Mouse (Mus musculus) midbrain, postnatal 0 days (tissue): ENCODE results near the gene Gpr173. TPM values are rescaled to one million over a fixed set of nuclear protein-coding genes. Genes with fewer than 3 reads are reported as not detected.

Source experiments
- ATAC-seq: fragments of 200-750 bp; cut with Nextera tagmentation; 2 replicates; pipeline ENCODE4 v1.8.0; 2017; ENCODE audit warnings: moderate number of reproducible peaks, mild to moderate bottlenecking, moderate TSS enrichment, moderate library complexity; ENCODE audit not compliant: low FRiP score
- DNase-seq: peaks from one replicate; pipeline ENCODE4 v3.0.0-alpha.2; 2015; ENCODE audit warnings: low spot score
- H3K27ac ChIP-seq: fragments of 300-500 bp; sonication (generic); 2 replicates; pipeline ENCODE4 v1.5.1; 2014; ENCODE audit warnings: low read depth, mild to moderate bottlenecking, low read length, mixed read lengths
- H3K27me3 ChIP-seq: fragments of 300-500 bp; sonication (generic); 2 replicates; pipeline ENCODE4 v1.6.1; 2014; ENCODE audit warnings: low read length, control low read depth, mixed read lengths; ENCODE audit not compliant: insufficient read depth
- H3K36me3 ChIP-seq: fragments of 300-500 bp; sonication (generic); 2 replicates; pipeline ENCODE4 v1.6.1; 2014; ENCODE audit warnings: low read length, control low read depth, mixed read lengths; ENCODE audit not compliant: insufficient read depth
- H3K4me1 ChIP-seq: fragments of 300-500 bp; sonication (generic); 2 replicates; pipeline ENCODE4 v1.6.1; 2014; ENCODE audit warnings: mild to moderate bottlenecking, control low read depth, antibody characterized with exemption, low read length, mixed read lengths; ENCODE audit not compliant: insufficient read depth
- H3K4me2 ChIP-seq: fragments of 300-500 bp; sonication (generic); 2 replicates; pipeline ENCODE4 v1.6.1; 2014; ENCODE audit warnings: low read depth, mild to moderate bottlenecking, low read length, mixed read lengths; ENCODE audit not compliant: poor library complexity, severe bottlenecking
- H3K4me3 ChIP-seq: fragments of 300-500 bp; sonication (generic); 2 replicates; pipeline ENCODE4 v1.5.1; 2014; ENCODE audit warnings: low read depth, mild to moderate bottlenecking, low read length, moderate library complexity
- H3K9ac ChIP-seq: fragments of 300-500 bp; sonication (generic); replicated peaks from 2 replicates; pipeline ENCODE4 v1.6.1; 2014; ENCODE audit warnings: mild to moderate bottlenecking, low read length, moderate library complexity, mixed read lengths; ENCODE audit not compliant: poor library complexity, severe bottlenecking
- H3K9me3 ChIP-seq: fragments of 300-500 bp; sonication (generic); 2 replicates; pipeline ENCODE4 v1.6.1; 2016; ENCODE audit warnings: low read length, control low read depth
- CTCF ChIP-seq: IDR thresholded peaks from 2 replicates; pipeline ENCODE4 v1.5.1; 2016; ENCODE audit warnings: antibody characterized with exemption, mild to moderate bottlenecking
- WGBS: fragments of 180-500 bp; shearing (Covaris S2); extraction: QIAGEN DNeasy Blood & Tissue Kit; methylation state at CpG from one replicate; pipeline ENCODE4 v1.1.7; 2014; 5-methylcytosine and 5-hydroxymethylcytosine counted together
- polyA plus RNA-seq: library from polyadenylated mRNA; unstranded; fragments of >200 nt; fragmentation: Nextera tagmentation; extraction: Ambion mirVana; gene quantifications from 2 replicates; pipeline ENCODE4 v1.2.1, GENCODE M21; 2015
- total RNA-seq: library from RNA; depleted of rRNA; stranded (reverse); fragments of >200 nt; gene quantifications from 2 replicates; pipeline ENCODE4 v1.2.3, GENCODE M21; 2014; rRNA removed

The Gpr173 gene
- total RNA-seq: 32.1 and 33.3 TPM in 2 replicates
- polyA plus RNA-seq: 6.8 and 7.2 TPM in 2 replicates

DNA sequence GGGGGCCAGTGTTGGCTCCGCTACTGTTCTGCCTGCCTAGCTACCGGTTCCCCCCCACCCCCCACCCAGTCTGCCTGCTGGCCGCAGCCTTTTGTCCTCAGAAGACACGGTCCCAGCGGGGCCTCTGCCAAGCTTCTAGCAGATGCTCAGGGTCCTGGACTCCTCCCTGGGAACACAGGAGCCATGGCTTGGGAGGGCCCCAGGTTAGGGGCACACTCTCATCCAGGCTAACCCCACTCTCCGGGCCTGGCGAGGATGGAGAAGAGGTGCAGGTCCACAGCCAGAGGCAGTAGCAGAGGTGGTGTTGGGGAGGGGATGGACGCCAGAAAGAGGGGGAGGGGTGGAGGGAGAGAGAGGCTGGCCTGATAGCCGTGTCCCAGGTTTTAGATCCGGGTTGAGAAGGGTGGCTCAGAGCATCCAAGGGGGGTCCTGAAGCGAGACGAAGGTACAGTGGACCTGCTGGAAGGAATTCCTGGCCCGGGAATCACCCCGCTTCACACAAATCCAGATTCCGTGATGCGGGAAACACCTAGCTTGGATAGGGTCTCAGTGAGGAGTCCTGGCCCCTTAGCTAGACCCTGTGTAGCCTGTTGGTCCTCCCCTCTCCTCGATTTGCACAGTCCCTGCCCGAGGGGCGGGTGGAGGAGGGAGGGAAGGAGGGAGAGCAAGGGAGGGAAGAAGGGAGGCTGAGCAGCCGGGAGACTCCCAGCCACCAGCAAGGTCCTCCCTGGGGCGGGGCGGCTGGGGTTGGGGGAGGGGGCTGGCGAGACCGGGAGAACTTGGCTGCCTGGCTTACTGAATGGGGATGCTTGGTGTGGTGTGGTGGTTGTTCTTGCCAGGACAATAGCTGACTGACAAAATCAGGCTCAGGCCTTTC, at the start of gene Gpr173:
Gpr173 (minus strand) TSS at position 308 of the 877 bp plus-strand sequence.
- Histone ChIP-seq H3K4me3 (peak within 1 kb of the TSS; percentile 56), H3K27ac (peak within 1 kb of the TSS; percentile 84), H3K9me3 (no peaks in the 10 kb centered on the region), H3K36me3 (no peaks in the 10 kb centered on the region), H3K9ac (peak within 1 kb of the TSS; percentile 68), H3K4me2 (peak within 1 kb of the TSS; percentile 57), H3K4me1 (no peaks in the 10 kb centered on the region; the same call in 1 of the 2 replicates), H3K27me3 (peaks cover 15% of the 10 kb centered on the region; the same call in 1 of the 2 replicates)
- no peak for TF ChIP-seq CTCF
- ATAC-seq (peak; percentile 95), DNase-seq (peak; percentile 72)
- 22% methylated on average over 20 of the region's 24 CpGs for WGBS

DNA sequence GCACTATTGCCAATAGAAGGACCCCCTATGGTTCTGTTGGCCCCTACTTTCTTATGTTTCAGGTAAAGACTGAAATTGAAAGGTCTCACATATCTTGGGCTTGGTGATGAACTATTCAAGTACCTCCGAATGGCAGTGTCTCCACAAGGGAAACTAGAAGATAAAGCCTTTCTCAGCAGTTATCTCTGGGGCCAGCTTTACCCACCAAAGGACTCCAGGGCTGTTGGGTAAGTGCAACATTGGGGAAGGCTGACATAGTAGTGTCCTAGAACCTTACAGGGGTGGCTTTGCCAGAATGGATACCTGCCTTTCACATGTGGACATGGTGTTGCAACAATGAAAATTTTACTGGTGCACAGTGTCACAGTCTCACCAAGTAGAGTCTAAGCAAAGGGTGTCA, 34.7 kb upstream of the Gpr173 start:
- Histone ChIP-seq H3K9ac (no peak overlapping the region), H3K36me3 (no peaks in the 10 kb centered on the region), H3K4me2 (no peak overlapping the region), H3K9me3 (no peaks in the 10 kb centered on the region), H3K4me1 (no peaks in the 10 kb centered on the region), H3K27me3 (peaks cover 24% of the 10 kb centered on the region; the same call in 1 of the 2 replicates), H3K4me3 (no peak overlapping the region), H3K27ac (no peak overlapping the region)
- WGBS: 83% methylated on average over 1 of the region's 1 CpGs
- TF ChIP-seq CTCF: no peak
- ATAC-seq (no peak), DNase-seq (no peak)

DNA sequence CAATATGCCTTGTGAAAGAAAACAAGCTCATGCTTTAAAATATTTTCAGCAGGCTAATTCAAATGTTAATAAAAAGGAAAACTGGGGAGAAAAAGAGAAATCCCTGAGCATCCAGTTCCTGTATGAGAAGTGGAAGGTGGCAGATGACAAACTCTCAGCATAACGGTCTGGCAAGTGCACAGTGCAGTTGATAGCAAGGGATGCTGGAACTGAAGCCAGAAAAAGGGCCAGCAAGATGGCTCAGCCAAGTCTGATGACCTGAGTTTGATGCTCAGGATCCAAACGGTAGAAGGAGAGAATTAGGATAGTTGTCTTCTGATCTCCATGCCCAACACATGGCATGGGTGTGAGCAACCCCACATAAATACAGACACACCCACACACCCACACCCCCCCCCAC, 31.6 kb upstream of the Gpr173 start:
- DNase-seq (no peak), ATAC-seq (no peak)
- H3K27me3 ChIP-seq: peaks cover 19% of the 10 kb centered on the region; the same call in 1 of the 2 replicates
- no peak overlapping the region for H3K4me3 ChIP-seq
- no peaks in the 10 kb centered on the region for H3K4me1 ChIP-seq
- H3K9ac ChIP-seq: no peak overlapping the region
- no peaks in the 10 kb centered on the region for H3K36me3 ChIP-seq
- no peak overlapping the region for H3K27ac ChIP-seq
- no peak overlapping the region for H3K4me2 ChIP-seq
- 80% methylated on average over 2 of the region's 2 CpGs for WGBS
- no peak for TF ChIP-seq CTCF
- no peaks in the 10 kb centered on the region for H3K9me3 ChIP-seq

- Histone ChIP-seq H3K27me3 (peaks cover 15% of the 10 kb centered on the region; the same call in 1 of the 2 replicates), H3K9me3 (no peaks in the 10 kb centered on the region), H3K4me1 (no peaks in the 10 kb centered on the region; the same call in 1 of the 2 replicates), H3K27ac (peak overlapping the region; percentile 84), H3K4me2 (peak overlapping the region; percentile 57), H3K4me3 (peak overlapping the region; percentile 56), H3K36me3 (no peaks in the 10 kb centered on the region), H3K9ac (peak overlapping the region; percentile 68)
- DNase-seq (peak; percentile 16), ATAC-seq (peak; percentile 57)
- WGBS: 27% methylated on average over 2 of the region's 4 CpGs
- TF ChIP-seq CTCF: no peak
Measured at GRCm38 (mm10) chrX:152368054-152368396, 479 bp downstream of the Gpr173 start.

GRCm38 (mm10) chrX:152366418-152366817, 2.1 kb downstream of the Gpr173 start:
- Histone ChIP-seq H3K9ac (no peak overlapping the region; the same call in 1 of the 2 replicates), H3K4me2 (peak overlapping the region; percentile 57), H3K27me3 (peaks cover 15% of the 10 kb centered on the region; the same call in 1 of the 2 replicates), H3K9me3 (no peaks in the 10 kb centered on the region), H3K27ac (no peak overlapping the region), H3K36me3 (no peaks in the 10 kb centered on the region), H3K4me3 (peak overlapping the region; percentile 56; the same call in 1 of the 2 replicates), H3K4me1 (no peaks in the 10 kb centered on the region; the same call in 1 of the 2 replicates)
- no peak for ATAC-seq
- DNase-seq: peak; percentile 42
- 62% methylated on average over 2 of the region's 2 CpGs for WGBS
- TF ChIP-seq CTCF: no peak
